Mouse (Mus musculus) MEL (cell line): ENCODE data around the gene Dock10. TPM values are rescaled to one million over a fixed set of nuclear protein-coding genes. Genes with fewer than 3 reads are reported as not detected.
A peak's percentile ranks its signal among the peaks of the same experiment; 100 is the strongest.

ENCODE experiments used
- DNase-seq: peaks from one replicate; pipeline ENCODE4 v3.0.0; 2011; ENCODE audit warnings: low read depth, low spot score
- H3K27ac ChIP-seq: 2 replicates; pipeline ENCODE4 v1.5.1; 2012; ENCODE audit warnings: low read depth, mild to moderate bottlenecking, control low read depth, low read length, moderate library complexity; ENCODE audit not compliant: control insufficient read depth
- H3K27me3 ChIP-seq, 2 experiments: fragments of 150-350 bp in 1 of 2; sonication (generic) in 1 of 2; 2 replicates each; pipeline ENCODE4 v1.6.1; 2012; ENCODE audit warnings: low read length in 2 of 2, mild to moderate bottlenecking in 2 of 2, improper control_type of control experiment in 1 of 2, moderate library complexity in 1 of 2; ENCODE audit not compliant: insufficient read depth in 2 of 2, control insufficient read depth in 1 of 2
- H3K36me3 ChIP-seq, 2 experiments: 2 replicates each; pipeline ENCODE4 v1.6.1; 2012 to 2014; ENCODE audit warnings: low read length in 2 of 2, improper control_type of control experiment in 1 of 2, inconsistent platforms in 1 of 2, mild to moderate bottlenecking in 1 of 2; ENCODE audit not compliant: insufficient read depth in 2 of 2, control insufficient read depth in 1 of 2
- H3K4me1 ChIP-seq, 2 experiments: fragments of 150-350 bp in 1 of 2; sonication (generic) in 1 of 2; 2 replicates each; pipeline ENCODE4 v1.6.1; 2012; ENCODE audit warnings: low read length in 2 of 2, improper control_type of control experiment in 1 of 2, mild to moderate bottlenecking in 1 of 2; ENCODE audit not compliant: insufficient read depth in 2 of 2, control insufficient read depth in 1 of 2
- H3K4me3 ChIP-seq, 2 experiments: fragments of 150-350 bp in 1 of 2; sonication (generic) in 1 of 2; 2 replicates each; pipeline ENCODE4 v1.5.1; 2012; ENCODE audit warnings: low read depth in 2 of 2, low read length in 2 of 2, mild to moderate bottlenecking in 2 of 2, moderate library complexity in 2 of 2, control low read depth in 1 of 2, improper control_type of control experiment in 1 of 2; ENCODE audit not compliant: control insufficient read depth in 1 of 2, insufficient read depth in 1 of 2
- H3K79me2 ChIP-seq: 2 replicates; pipeline ENCODE4 v1.6.1; 2012; ENCODE audit warnings: mild to moderate bottlenecking, low read length, moderate library complexity; ENCODE audit not compliant: control insufficient read depth, poor library complexity, insufficient read depth
- H3K9ac ChIP-seq: 2 replicates; pipeline ENCODE4 v1.6.1; 2012; ENCODE audit warnings: low read depth, mild to moderate bottlenecking, control low read depth, low read length, moderate library complexity; ENCODE audit not compliant: control insufficient read depth, poor library complexity, severe bottlenecking
- H3K9me3 ChIP-seq: fragments of 150-350 bp; sonication (generic); replicated peaks from 2 replicates; pipeline ENCODE4 v1.6.1; 2012; ENCODE audit warnings: mild to moderate bottlenecking, low read length, improper control_type of control experiment, moderate library complexity; ENCODE audit not compliant: insufficient read depth
- BHLHE40 ChIP-seq: IDR thresholded peaks from 2 replicates; pipeline ENCODE4 v1.6.1; 2012; ENCODE audit warnings: low read depth, mild to moderate bottlenecking, inconsistent platforms, low read length, improper control_type of control experiment, borderline replicate concordance
- CHD1 ChIP-seq: IDR thresholded peaks from 2 replicates; pipeline ENCODE4 v1.6.1; 2012; ENCODE audit warnings: low read depth, mild to moderate bottlenecking, inconsistent platforms, low read length, improper control_type of control experiment
- CTCF ChIP-seq, 3 experiments: IDR thresholded peaks in 2 of 3; conservative IDR thresholded peaks in 1 of 3; 2 replicates each; pipeline ENCODE4 v1.5.1; 2011 to 2012; ENCODE audit warnings: low read length in 3 of 3, low read depth in 2 of 3, mild to moderate bottlenecking in 2 of 3, improper control_type of control experiment in 1 of 3, inconsistent platforms in 1 of 3, mixed read lengths in 1 of 3, moderate library complexity in 1 of 3; ENCODE audit not compliant: control insufficient read depth in 1 of 3, insufficient read depth in 1 of 3, poor library complexity in 1 of 3, severe bottlenecking in 1 of 3
- E2F4 ChIP-seq: IDR thresholded peaks from 2 replicates; pipeline ENCODE4 v1.6.1; 2011; ENCODE audit warnings: low read depth, low read length, improper control_type of control experiment, borderline replicate concordance
- ELF1 ChIP-seq: IDR thresholded peaks from 2 replicates; pipeline ENCODE4 v1.6.1; 2014; ENCODE audit warnings: low read depth, mild to moderate bottlenecking, inconsistent platforms, low read length, improper control_type of control experiment, moderate library complexity
- EP300 ChIP-seq, 2 experiments: IDR thresholded peaks; 2 replicates each; pipeline ENCODE4 v1.6.1; 2011; ENCODE audit warnings: improper control_type of control experiment in 2 of 2, low read length in 2 of 2, low read depth in 1 of 2, mild to moderate bottlenecking in 1 of 2
- ETS1 ChIP-seq: IDR thresholded peaks from 2 replicates; pipeline ENCODE4 v1.6.1; 2012; ENCODE audit warnings: low read depth, mild to moderate bottlenecking, inconsistent platforms, low read length, improper control_type of control experiment, moderate library complexity
- GABPA ChIP-seq: IDR thresholded peaks from 2 replicates; pipeline ENCODE4 v1.6.1; 2012; ENCODE audit warnings: low read depth, mild to moderate bottlenecking, inconsistent platforms, low read length, improper control_type of control experiment, moderate library complexity
- GATA1 ChIP-seq: IDR thresholded peaks from 2 replicates; pipeline ENCODE4 v1.6.1; 2011; ENCODE audit warnings: low read depth, low read length, improper control_type of control experiment
- HCFC1 ChIP-seq: IDR thresholded peaks from 2 replicates; pipeline ENCODE4 v1.6.1; 2012; ENCODE audit warnings: low read depth, mild to moderate bottlenecking, inconsistent platforms, low read length, improper control_type of control experiment, moderate library complexity
- JUND ChIP-seq: IDR thresholded peaks from 2 replicates; pipeline ENCODE4 v1.6.1; 2011; ENCODE audit warnings: low read depth, mild to moderate bottlenecking, improper control_type of control experiment, low read length
- KAT2A ChIP-seq: conservative IDR thresholded peaks from 2 replicates; pipeline ENCODE4 v1.6.1; 2012; ENCODE audit warnings: low read depth, low read length, improper control_type of control experiment, inconsistent platforms
- MAFK ChIP-seq: IDR thresholded peaks from 2 replicates; pipeline ENCODE4 v1.6.1; 2011; ENCODE audit warnings: low read depth, mild to moderate bottlenecking, low read length, improper control_type of control experiment, borderline replicate concordance
- MAX ChIP-seq: IDR thresholded peaks from 2 replicates; pipeline ENCODE4 v1.6.1; 2011; ENCODE audit warnings: low read length, improper control_type of control experiment
- MAZ ChIP-seq: IDR thresholded peaks from 2 replicates; pipeline ENCODE4 v1.6.1; 2012; ENCODE audit warnings: low read depth, mild to moderate bottlenecking, inconsistent platforms, low read length, improper control_type of control experiment
- MXI1 ChIP-seq: IDR thresholded peaks from 2 replicates; pipeline ENCODE4 v1.6.1; 2011; ENCODE audit warnings: mild to moderate bottlenecking, low read depth, low read length, improper control_type of control experiment
- MYB ChIP-seq: IDR thresholded peaks from 2 replicates; pipeline ENCODE4 v1.6.1; 2011; ENCODE audit warnings: mild to moderate bottlenecking, low read depth, low read length, improper control_type of control experiment
- MYC ChIP-seq: IDR thresholded peaks from 2 replicates; pipeline ENCODE4 v1.6.1; 2011; ENCODE audit warnings: low read depth, mild to moderate bottlenecking, low read length, improper control_type of control experiment, moderate library complexity
- NELFE ChIP-seq: IDR thresholded peaks from 2 replicates; pipeline ENCODE4 v1.6.1; 2011; ENCODE audit warnings: low read depth, low read length, improper control_type of control experiment
- POLR2A ChIP-seq, 2 experiments: IDR thresholded peaks; 2 replicates each; pipeline ENCODE4 v1.6.1; 2011 to 2012; ENCODE audit warnings: low read length in 2 of 2, mild to moderate bottlenecking in 2 of 2, control low read depth in 1 of 2, improper control_type of control experiment in 1 of 2, low read depth in 1 of 2, moderate library complexity in 1 of 2; ENCODE audit not compliant: control insufficient read depth in 1 of 2, insufficient read depth in 1 of 2, poor library complexity in 1 of 2
- POLR2AphosphoS2 ChIP-seq: IDR thresholded peaks from 2 replicates; pipeline ENCODE4 v1.6.1; 2011; ENCODE audit warnings: low read length, improper control_type of control experiment
- POLR2AphosphoS5 ChIP-seq: IDR thresholded peaks from 2 replicates; pipeline ENCODE4 v1.6.1; 2012; ENCODE audit warnings: low read depth, borderline replicate concordance, mild to moderate bottlenecking, inconsistent platforms, low read length, moderate library complexity, mixed read lengths
- RAD21 ChIP-seq: IDR thresholded peaks from 2 replicates; pipeline ENCODE4 v1.6.1; 2011; ENCODE audit warnings: mild to moderate bottlenecking, low read depth, low read length, improper control_type of control experiment
- RCOR1 ChIP-seq: IDR thresholded peaks from 2 replicates; pipeline ENCODE4 v1.6.1; 2012; ENCODE audit warnings: low read depth, mild to moderate bottlenecking, inconsistent platforms, low read length, improper control_type of control experiment
- SIN3A ChIP-seq: IDR thresholded peaks from 2 replicates; pipeline ENCODE4 v1.6.1; 2012; ENCODE audit warnings: low read length, improper control_type of control experiment, inconsistent platforms
- TAL1 ChIP-seq: IDR thresholded peaks from 2 replicates; pipeline ENCODE4 v1.6.1; 2012; ENCODE audit warnings: mild to moderate bottlenecking, inconsistent platforms, low read length, moderate library complexity, mixed read lengths
- TBP ChIP-seq: IDR thresholded peaks from 2 replicates; pipeline ENCODE4 v1.8.0; 2011; ENCODE audit warnings: low read depth, low read length, improper control_type of control experiment
- TCF12 ChIP-seq: IDR thresholded peaks from 2 replicates; pipeline ENCODE4 v1.6.1; 2014; ENCODE audit warnings: low read depth, mild to moderate bottlenecking, inconsistent platforms, low read length, improper control_type of control experiment, moderate library complexity
- UBTF ChIP-seq: IDR thresholded peaks from 2 replicates; pipeline ENCODE4 v1.6.1; 2012; ENCODE audit warnings: low read depth, mild to moderate bottlenecking, inconsistent platforms, low read length, improper control_type of control experiment, moderate library complexity, borderline replicate concordance; ENCODE audit not compliant: insufficient read depth
- USF1 ChIP-seq: IDR thresholded peaks from 2 replicates; pipeline ENCODE4 v1.6.1; 2014; ENCODE audit warnings: low read depth, mild to moderate bottlenecking, inconsistent platforms, low read length, improper control_type of control experiment, moderate library complexity
- USF2 ChIP-seq, 2 experiments: IDR thresholded peaks; 2 replicates each; pipeline ENCODE4 v1.6.1; 2011 to 2012; ENCODE audit warnings: improper control_type of control experiment in 2 of 2, low read length in 2 of 2, borderline replicate concordance in 1 of 2, inconsistent platforms in 1 of 2, low read depth in 1 of 2, mild to moderate bottlenecking in 1 of 2; ENCODE audit not compliant: insufficient read depth in 1 of 2
- ZC3H11A ChIP-seq: IDR thresholded peaks from 2 replicates; pipeline ENCODE4 v1.6.1; 2012; ENCODE audit warnings: low read depth, mild to moderate bottlenecking, inconsistent platforms, low read length, improper control_type of control experiment
- ZKSCAN1 ChIP-seq: IDR thresholded peaks from 2 replicates; pipeline ENCODE4 v1.6.1; 2012; ENCODE audit warnings: low read depth, mild to moderate bottlenecking, inconsistent platforms, low read length, improper control_type of control experiment, moderate library complexity
- ZMIZ1 ChIP-seq: IDR thresholded peaks from 2 replicates; pipeline ENCODE4 v1.6.1; 2012; ENCODE audit warnings: low read depth, mild to moderate bottlenecking, inconsistent platforms, low read length, improper control_type of control experiment, moderate library complexity
- ZNF384 ChIP-seq: IDR thresholded peaks from 2 replicates; pipeline ENCODE4 v1.6.1; 2012; ENCODE audit warnings: low read depth, mild to moderate bottlenecking, inconsistent platforms, low read length, improper control_type of control experiment
- polyA plus RNA-seq, 2 experiments: library from polyadenylated mRNA; stranded (reverse) in 1 of 2; unstranded in 1 of 2; fragments of >175 nt in 1 of 2; fragments of >200 nt in 1 of 2; gene quantifications; 2 replicates each; pipeline versions ENCODE4 v1.2.1 to v1.2.4; 2012; ENCODE audit warnings: low replicate concordance in 2 of 2, low read depth in 1 of 2; ENCODE audit not compliant: insufficient read length in 2 of 2, insufficient read depth in 1 of 2, missing spikeins in 1 of 2
- total RNA-seq: library from RNA; depleted of rRNA; stranded (reverse); fragments of 300-350 nt; gene quantifications from 2 replicates; pipeline ENCODE4 v1.2.3, GENCODE M21; 2012

The Dock10 gene
- total and polyA plus RNA-seq, 3 experiments, result 11.5 to 74.0 (median 14.3) TPM

DNA sequence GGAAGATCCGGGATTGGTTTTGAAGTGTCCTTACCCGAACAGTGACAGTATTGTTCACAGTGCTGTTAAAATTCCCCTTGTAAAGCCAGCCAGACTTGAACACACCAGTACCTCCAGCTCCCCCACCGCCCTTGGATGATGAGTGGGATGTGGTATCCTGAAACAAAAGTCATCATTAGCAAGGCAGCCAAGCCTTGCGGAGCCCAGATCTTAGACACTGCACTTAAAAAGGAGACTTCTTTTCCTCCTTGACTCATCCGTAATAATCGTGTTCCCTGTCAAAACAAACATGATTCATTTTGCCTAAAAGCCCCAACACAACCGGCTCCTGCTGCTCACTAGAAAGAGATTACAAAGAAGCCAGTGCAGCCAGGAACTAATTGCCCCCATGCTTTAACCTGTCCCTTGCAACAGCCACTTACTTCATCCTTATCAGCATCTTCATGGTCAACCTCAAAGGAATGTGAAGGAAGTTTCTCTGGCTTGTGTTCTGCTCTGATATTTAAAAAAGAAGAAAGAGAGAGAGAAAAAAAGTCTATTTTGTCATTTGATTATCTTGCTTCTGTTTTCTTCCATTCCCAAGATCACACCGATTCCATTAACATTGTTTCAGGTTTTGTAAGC lies 152.1 kb downstream of the Dock10 start:
- H3K9me3 ChIP-seq, result no peaks in the 10 kb centered on the region
- no peaks in the 10 kb centered on the region for H3K27me3 ChIP-seq
- peaks cover 3 to 13% of the 10 kb centered on the region in 2 experiments for H3K36me3 ChIP-seq
- no peak overlapping the region for H3K4me3 ChIP-seq
- H3K9ac ChIP-seq, result no peak overlapping the region
- H3K4me1 ChIP-seq, result peaks cover 5 to 12% of the 10 kb centered on the region in 2 experiments
- TF ChIP-seq MYC (0 out of 2 replicates have a peak, but pooled peaks have one; percentile 32), TBP (peak; percentile 87), ZC3H11A (no peak), USF1 (no peak), MAX (no peak), BHLHE40 (peak; percentile 42; the same call in 1 of the 2 replicates), ZKSCAN1 (no peak), GATA1 (peak; percentile 91), ZNF384 (peak; percentile 86), NELFE (no peak), GABPA (no peak), KAT2A (no peak), USF2 (IDR thresholded peaks at IDR 0.05; ENCODE audit: borderline replicate concordance in 1 of 2, insufficient read depth in 1 of 2, low read depth in 1 of 2, low read length in 2 of 2) (no peak), POLR2A (IDR thresholded peaks at IDR 0.05; ENCODE audit: control insufficient read depth in 1 of 2, insufficient read depth in 1 of 2, low read depth in 1 of 2, low read length in 2 of 2, poor library complexity in 1 of 2) (no peak), TAL1 (peak; percentile 66), E2F4 (no peak), ZMIZ1 (no peak), POLR2AphosphoS2 (no peak), MYB (peak; percentile 70), RCOR1 (peak; percentile 82), HCFC1 (0 out of 2 replicates have a peak, but pooled peaks have one; percentile 28), MAZ (0 out of 2 replicates have a peak, but pooled peaks have one; percentile 55), TCF12 (peak; percentile 91), ELF1 (0 out of 2 replicates have a peak, but pooled peaks have one; percentile 21), ETS1 (peak; percentile 79), UBTF (no peak), POLR2AphosphoS5 (no peak), MAFK (0 out of 2 replicates have a peak, but pooled peaks have one; percentile 36), MXI1 (no peak), EP300 (IDR thresholded peaks at IDR 0.05; ENCODE audit: low read depth in 1 of 2, low read length in 2 of 2) (peak; percentile 92 to 94), SIN3A (peak; percentile 59), JUND (0 out of 2 replicates have a peak, but pooled peaks have one; percentile 51), CHD1 (no peak), RAD21 (no peak; the same call in 1 of the 2 replicates), CTCF (IDR thresholded peaks at IDR 0.05 in 2 of 3, conservative IDR thresholded peaks at IDR 0.05 in 1 of 3; ENCODE audit: control insufficient read depth in 1 of 3, insufficient read depth in 1 of 3, low read depth in 2 of 3, low read length in 3 of 3, poor library complexity in 1 of 3, severe bottlenecking in 1 of 3) (no peak)
- peak; percentile 75 for DNase-seq
- H3K79me2 ChIP-seq, result no peaks in the 10 kb centered on the region
- peak overlapping the region; percentile 45 for H3K27ac ChIP-seq
